Mouse (Mus musculus) liver, adult 2 months (tissue): ENCODE measurements around the gene Krt87. TPM values are rescaled to one million over a fixed set of nuclear protein-coding genes. Genes with fewer than 3 reads are reported as not detected.

Source experiments
- DNase-seq: peaks from one replicate; pipeline ENCODE4 v3.0.0-alpha.2; 2011; ENCODE audit warnings: low read depth, low spot score; ENCODE audit errors: extremely low read depth
- H3K27ac ChIP-seq: fragments of 200-500 bp; replicated peaks from 2 replicates; pipeline ENCODE4 v1.5.1; 2012; ENCODE audit warnings: low read depth, mild to moderate bottlenecking, control low read depth, inconsistent platforms, low read length; ENCODE audit not compliant: insufficient read depth
- H3K27me3 ChIP-seq: fragments of 200-500 bp; 2 replicates; pipeline ENCODE4 v1.6.1; 2012; ENCODE audit warnings: mild to moderate bottlenecking, moderate library complexity, low read length, inconsistent platforms; ENCODE audit not compliant: control insufficient read depth, insufficient read depth
- H3K36me3 ChIP-seq: fragments of 200-500 bp; 2 replicates; pipeline ENCODE4 v1.6.1; 2012; ENCODE audit warnings: low read length, inconsistent platforms; ENCODE audit not compliant: control insufficient read depth, insufficient read depth
- H3K4me1 ChIP-seq: fragments of 200-500 bp; 2 replicates; pipeline ENCODE4 v1.6.1; 2011; ENCODE audit warnings: low read length; ENCODE audit not compliant: control insufficient read depth, insufficient read depth
- H3K4me3 ChIP-seq: fragments of 200-500 bp; 2 replicates; pipeline ENCODE4 v1.5.1; 2011; ENCODE audit warnings: low read depth, mild to moderate bottlenecking, control low read depth, low read length, moderate library complexity; ENCODE audit not compliant: insufficient read depth
- H3K79me2 ChIP-seq: fragments of 200-500 bp; 2 replicates; pipeline ENCODE4 v1.6.1; 2012; ENCODE audit warnings: inconsistent platforms, mild to moderate bottlenecking, low read length, moderate library complexity; ENCODE audit not compliant: control insufficient read depth, insufficient read depth
- H3K9ac ChIP-seq: fragments of 200-500 bp; 2 replicates; pipeline ENCODE4 v1.6.1; 2012; ENCODE audit warnings: low read depth, mild to moderate bottlenecking, control low read depth, inconsistent platforms, low read length
- CTCF ChIP-seq: fragments of 200-500 bp; IDR thresholded peaks from 2 replicates; pipeline ENCODE4 v1.5.1; 2011; ENCODE audit warnings: low read depth, low read length, control low read depth
- POLR2A ChIP-seq: fragments of 200-500 bp; IDR thresholded peaks from 2 replicates; pipeline ENCODE4 v1.6.1; 2011; ENCODE audit warnings: low read length, control low read depth; ENCODE audit not compliant: insufficient read depth; ENCODE audit errors: extremely low read depth
- WGBS: fragments of 180-500 bp; shearing (Covaris S2); methylation state at CpG from one replicate; pipeline ENCODE4 v1.1.7; 2018; 5-methylcytosine and 5-hydroxymethylcytosine counted together
- polyA plus RNA-seq: library from polyadenylated mRNA; depleted of rRNA; stranded (reverse); fragments of >200 nt; gene quantifications from 2 replicates; pipeline ENCODE4 v1.2.3, GENCODE M21; 2012
- total RNA-seq: library from RNA; depleted of rRNA; stranded (reverse); fragments of >200 nt; gene quantifications from 2 replicates; pipeline ENCODE4 v1.2.3, GENCODE M21; 2014

Gene Krt87
- total and polyA plus RNA-seq, 2 experiments = not detected

- H3K27ac ChIP-seq = no peak overlapping the region
- no peaks in the 10 kb centered on the region for H3K36me3 ChIP-seq
- no peak for TF ChIP-seq POLR2A
- TF ChIP-seq CTCF = no peak
- H3K4me1 ChIP-seq = no peaks in the 10 kb centered on the region; the same call in 1 of the 2 replicates
- H3K79me2 ChIP-seq = no peaks in the 10 kb centered on the region
- no peak overlapping the region for H3K9ac ChIP-seq
- peak; percentile 72 for DNase-seq
- no peak overlapping the region for H3K4me3 ChIP-seq
- no peaks in the 10 kb centered on the region for H3K27me3 ChIP-seq
- 18% methylated on average over 2 of the region's 2 CpGs for WGBS
Observed at GRCm38 (mm10) chr15:101397683-101398082, 40.9 kb downstream of the Krt87 start.

DNA sequence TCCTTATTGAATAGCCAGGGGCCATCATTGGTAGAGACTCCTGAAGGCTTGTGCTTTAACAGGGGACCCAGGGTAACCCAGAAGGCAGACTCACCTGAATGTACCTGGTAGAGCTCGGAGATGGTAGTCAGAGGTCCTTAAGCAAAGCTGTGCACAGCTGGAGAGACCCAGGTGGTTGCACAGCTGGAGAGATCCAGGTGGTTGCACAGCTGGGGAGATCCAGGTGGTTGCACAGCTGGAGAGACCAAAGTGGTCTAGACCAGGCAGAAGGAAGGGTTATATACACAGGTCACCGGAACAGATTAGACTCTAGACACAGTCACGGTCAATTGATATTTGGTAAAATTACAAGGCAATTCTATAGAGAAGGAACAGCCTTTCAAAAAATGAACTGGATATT is 41.7 kb downstream of the Krt87 start:
- Histone ChIP-seq H3K9ac (no peak overlapping the region), H3K36me3 (no peaks in the 10 kb centered on the region), H3K79me2 (no peaks in the 10 kb centered on the region), H3K27me3 (no peaks in the 10 kb centered on the region), H3K27ac (no peak overlapping the region), H3K4me3 (no peak overlapping the region), H3K4me1 (no peaks in the 10 kb centered on the region; the same call in 1 of the 2 replicates)
- no peak for TF ChIP-seq POLR2A
- no peak for TF ChIP-seq CTCF
- no peak for DNase-seq
- WGBS = 82% methylated on average over 3 of the region's 3 CpGs

DNA sequence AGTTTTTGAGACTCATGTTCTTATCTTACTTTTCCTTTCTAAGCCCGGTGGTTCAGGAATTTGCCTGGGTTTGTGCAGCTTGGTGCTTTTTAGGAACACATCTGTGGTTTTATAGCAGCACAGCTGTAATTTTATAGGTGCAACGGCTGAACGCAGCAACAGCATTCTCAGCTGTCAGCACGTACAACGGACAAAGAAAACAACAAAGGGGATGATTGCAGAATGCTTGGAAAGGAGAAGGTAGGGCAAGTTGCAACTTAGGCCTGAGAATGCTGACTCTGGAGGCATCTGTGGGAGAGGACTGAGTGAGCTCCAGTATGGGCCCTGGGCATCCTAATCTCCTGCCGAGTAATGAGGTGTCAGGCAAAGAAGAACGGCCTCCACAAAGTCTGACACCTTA is 42.1 kb downstream of the Krt87 start:
- TF ChIP-seq POLR2A = no peak
- TF ChIP-seq CTCF = no peak
- no peaks in the 10 kb centered on the region for H3K36me3 ChIP-seq

GRCm38 (mm10) chr15:101394908-101395307 is 43.7 kb downstream of the Krt87 start:
- no peak for DNase-seq
- H3K79me2 ChIP-seq = no peaks in the 10 kb centered on the region
- no peaks in the 10 kb centered on the region for H3K36me3 ChIP-seq
- no peak overlapping the region for H3K27ac ChIP-seq
- 62% methylated on average over 7 of the region's 7 CpGs for WGBS
- H3K4me3 ChIP-seq = no peak overlapping the region
- no peaks in the 10 kb centered on the region for H3K27me3 ChIP-seq
- no peak overlapping the region for H3K9ac ChIP-seq
- TF ChIP-seq POLR2A (no peak), CTCF (no peak)
- H3K4me1 ChIP-seq = no peaks in the 10 kb centered on the region; the same call in 1 of the 2 replicates

More for the DNA sequence above, 42.1 kb downstream of the Krt87 start:
- H3K9ac ChIP-seq = no peak overlapping the region
- no peaks in the 10 kb centered on the region for H3K27me3 ChIP-seq
- no peak overlapping the region for H3K27ac ChIP-seq
- no peaks in the 10 kb centered on the region; the same call in 1 of the 2 replicates for H3K4me1 ChIP-seq
- no peak overlapping the region for H3K4me3 ChIP-seq
- 68% methylated on average over 7 of the region's 7 CpGs for WGBS
- no peaks in the 10 kb centered on the region for H3K79me2 ChIP-seq
- DNase-seq = no peak

GRCm38 (mm10) chr15:101392251-101392650 is 46.4 kb downstream of the Krt87 start:
- WGBS = 84% methylated on average over 5 of the region's 5 CpGs
- H3K27ac ChIP-seq = no peak overlapping the region
- no peaks in the 10 kb centered on the region for H3K4me1 ChIP-seq
- no peak overlapping the region for H3K4me3 ChIP-seq
- no peak for DNase-seq
- H3K9ac ChIP-seq = no peak overlapping the region
- no peaks in the 10 kb centered on the region for H3K27me3 ChIP-seq
- no peaks in the 10 kb centered on the region for H3K36me3 ChIP-seq
- TF ChIP-seq CTCF = no peak
- TF ChIP-seq POLR2A = no peak
- no peaks in the 10 kb centered on the region for H3K79me2 ChIP-seq

- no peaks in the 10 kb centered on the region for H3K79me2 ChIP-seq
- TF ChIP-seq CTCF = no peak
- no peak for TF ChIP-seq POLR2A
- no peak overlapping the region for H3K4me3 ChIP-seq
- no peak for DNase-seq
- no peak overlapping the region for H3K27ac ChIP-seq
- H3K4me1 ChIP-seq = no peaks in the 10 kb centered on the region
- WGBS = 89% methylated on average over 5 of the region's 5 CpGs
- no peak overlapping the region for H3K9ac ChIP-seq
- no peaks in the 10 kb centered on the region for H3K36me3 ChIP-seq
- no peaks in the 10 kb centered on the region for H3K27me3 ChIP-seq
Observed at GRCm38 (mm10) chr15:101390203-101390602, 48.4 kb downstream of the Krt87 start.
